Mouse (Mus musculus) testis, adult 2 months (tissue): ENCODE results near the gene Cdh23. TPM values are rescaled to one million over a fixed set of nuclear protein-coding genes. Genes with fewer than 3 reads are reported as not detected.

Source experiments
- H3K27ac ChIP-seq: fragments of 200-500 bp; 2 replicates; pipeline ENCODE4 v1.5.1; 2012; ENCODE audit warnings: low read depth, low read length; ENCODE audit not compliant: control insufficient read depth, insufficient read depth
- H3K27me3 ChIP-seq: fragments of 200-500 bp; 2 replicates; pipeline ENCODE4 v1.6.1; 2012; ENCODE audit warnings: mild to moderate bottlenecking, low read length, moderate library complexity; ENCODE audit not compliant: control insufficient read depth, insufficient read depth
- H3K36me3 ChIP-seq: fragments of 200-500 bp; 2 replicates; pipeline ENCODE4 v1.6.1; 2012; ENCODE audit warnings: mild to moderate bottlenecking, low read length; ENCODE audit not compliant: control insufficient read depth, insufficient read depth
- H3K4me1 ChIP-seq: fragments of 200-500 bp; 2 replicates; pipeline ENCODE4 v1.6.1; 2012; ENCODE audit warnings: low read length; ENCODE audit not compliant: control insufficient read depth, insufficient read depth
- H3K4me3 ChIP-seq: fragments of 200-500 bp; 2 replicates; pipeline ENCODE4 v1.5.1; 2012; ENCODE audit warnings: low read depth, mild to moderate bottlenecking, low read length, moderate library complexity, mixed read lengths; ENCODE audit not compliant: control insufficient read depth
- CTCF ChIP-seq: fragments of 200-500 bp; IDR thresholded peaks from 2 replicates; pipeline ENCODE4 v1.5.1; 2012; ENCODE audit warnings: low read depth, mild to moderate bottlenecking, inconsistent platforms, low read length, moderate library complexity; ENCODE audit not compliant: control insufficient read depth, insufficient read depth, insufficient replicate concordance
- POLR2A ChIP-seq: fragments of 200-500 bp; IDR thresholded peaks from 2 replicates; pipeline ENCODE4 v1.6.1; 2012; ENCODE audit warnings: low read depth, mild to moderate bottlenecking, inconsistent platforms, low read length, moderate library complexity; ENCODE audit not compliant: control insufficient read depth
- polyA plus RNA-seq: library from polyadenylated mRNA; depleted of rRNA; stranded (reverse); fragments of >200 nt; gene quantifications from 2 replicates; pipeline ENCODE4 v1.2.3, GENCODE M21; 2012

The Cdh23 gene
- polyA plus RNA-seq, 1 experiment, result 34.4 TPM

DNA sequence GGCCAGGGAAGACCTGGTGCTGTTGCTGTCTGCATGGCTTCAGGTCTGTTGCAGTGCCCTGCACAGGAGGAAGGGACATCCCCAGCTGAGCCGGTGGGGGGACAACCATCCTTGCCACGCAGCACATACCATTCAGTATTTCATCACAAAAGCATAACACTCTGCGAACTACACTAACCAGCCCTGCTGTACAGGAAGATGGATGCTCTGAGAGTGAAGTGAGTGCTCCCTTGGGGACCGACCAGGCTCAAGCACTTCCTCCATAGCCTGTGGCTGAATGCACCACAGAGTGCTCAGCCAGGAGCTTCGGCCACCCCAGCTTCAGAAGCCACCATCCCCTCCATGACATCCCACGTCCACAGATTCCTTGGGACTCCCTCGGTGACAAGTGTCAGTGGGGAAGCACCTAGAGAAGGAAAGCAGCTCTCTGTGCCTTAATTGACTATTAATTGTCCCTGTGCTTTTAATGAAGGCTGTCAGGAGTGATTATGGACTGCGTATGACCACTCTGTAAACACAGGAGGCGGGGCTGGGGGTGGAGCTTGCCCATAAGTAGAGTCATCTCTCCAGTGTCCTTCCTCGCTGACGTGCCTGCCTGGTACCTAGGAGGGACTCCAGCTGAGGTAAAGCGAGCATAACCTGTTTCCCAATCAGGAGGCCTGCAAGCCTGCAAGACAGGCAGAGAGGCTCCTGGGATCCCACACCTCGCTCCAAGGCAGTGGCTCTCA is 60.6 kb downstream of the Cdh23 start:
- no peaks in the 10 kb centered on the region for H3K36me3 ChIP-seq
- H3K27ac ChIP-seq, result no peak overlapping the region
- H3K27me3 ChIP-seq, result no peaks in the 10 kb centered on the region
- no peak for TF ChIP-seq POLR2A
- TF ChIP-seq CTCF, result no peak
- H3K4me1 ChIP-seq, result no peaks in the 10 kb centered on the region
- H3K4me3 ChIP-seq, result no peak overlapping the region

DNA sequence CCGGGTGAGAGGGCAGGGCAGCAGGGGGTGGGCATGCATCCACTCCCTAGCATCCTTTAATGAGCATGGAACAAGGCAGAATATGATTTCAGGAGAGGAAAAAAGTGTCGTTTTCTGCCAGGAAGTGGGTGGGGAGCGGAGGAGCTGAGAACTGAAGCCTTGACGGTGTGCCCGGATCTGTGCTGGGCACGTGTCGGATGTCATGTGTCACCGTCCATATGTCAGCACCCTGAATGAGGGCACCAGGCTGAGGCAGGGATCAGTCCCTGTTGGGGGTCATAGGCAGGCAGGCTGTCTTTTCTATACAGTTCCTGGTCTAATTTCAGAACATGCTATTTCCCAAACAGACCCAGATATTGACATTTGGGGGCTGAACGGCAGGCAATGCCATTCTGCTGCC is 61.9 kb downstream of the Cdh23 start:
- TF ChIP-seq CTCF (no peak), POLR2A (no peak)
- no peak overlapping the region for H3K27ac ChIP-seq
- H3K36me3 ChIP-seq, result no peaks in the 10 kb centered on the region
- H3K4me3 ChIP-seq, result no peak overlapping the region
- no peaks in the 10 kb centered on the region for H3K27me3 ChIP-seq
- no peaks in the 10 kb centered on the region for H3K4me1 ChIP-seq

DNA sequence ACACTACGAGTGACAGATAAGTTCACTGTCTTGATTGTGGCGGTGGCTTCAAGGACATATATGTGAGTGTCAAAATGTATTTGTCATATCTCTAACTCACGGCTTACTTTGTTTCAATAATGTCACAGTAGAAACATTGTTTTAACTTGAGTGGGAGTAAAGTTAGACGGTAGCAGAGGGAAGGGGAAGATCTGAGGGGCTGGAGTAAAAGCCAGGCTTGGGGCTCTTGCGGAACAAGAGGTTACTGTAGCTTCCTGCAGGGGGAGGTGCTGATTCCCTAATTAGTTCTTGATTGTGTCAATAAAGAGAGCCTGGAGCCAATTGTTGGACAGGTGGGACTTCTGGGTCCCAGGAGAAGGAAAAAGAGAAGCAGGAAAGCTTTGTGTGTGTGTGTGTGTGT is 70.2 kb downstream of the Cdh23 start:
- TF ChIP-seq CTCF, result no peak
- no peak for TF ChIP-seq POLR2A
- no peaks in the 10 kb centered on the region for H3K36me3 ChIP-seq
- no peak overlapping the region for H3K4me3 ChIP-seq
- peaks cover 4% of the 10 kb centered on the region for H3K4me1 ChIP-seq
- H3K27ac ChIP-seq, result peak overlapping the region; percentile 19; the same call in 1 of the 2 replicates
- no peaks in the 10 kb centered on the region for H3K27me3 ChIP-seq

DNA sequence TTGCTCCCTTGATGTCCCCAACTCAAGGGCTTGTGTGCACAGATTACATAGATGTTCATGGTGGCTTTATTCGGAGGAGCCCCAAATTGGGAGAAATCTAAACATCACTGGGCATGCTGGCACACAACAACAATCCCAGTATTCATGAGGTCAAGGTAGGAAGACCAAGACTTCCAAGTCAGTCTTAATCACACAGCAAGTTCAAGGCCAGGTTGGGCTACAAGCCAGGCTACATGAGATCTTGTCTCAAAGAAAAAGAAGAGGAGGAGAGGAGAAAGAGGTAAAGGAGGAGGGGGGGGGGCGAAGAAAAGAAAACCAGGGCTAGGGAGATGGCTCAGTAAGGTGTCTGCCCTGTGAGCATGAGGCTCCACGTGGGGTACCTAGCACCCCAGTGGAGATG is 70.8 kb downstream of the Cdh23 start:
- TF ChIP-seq CTCF (no peak), POLR2A (no peak)
- no peak overlapping the region for H3K27ac ChIP-seq
- peaks cover 4% of the 10 kb centered on the region for H3K4me1 ChIP-seq

DNA sequence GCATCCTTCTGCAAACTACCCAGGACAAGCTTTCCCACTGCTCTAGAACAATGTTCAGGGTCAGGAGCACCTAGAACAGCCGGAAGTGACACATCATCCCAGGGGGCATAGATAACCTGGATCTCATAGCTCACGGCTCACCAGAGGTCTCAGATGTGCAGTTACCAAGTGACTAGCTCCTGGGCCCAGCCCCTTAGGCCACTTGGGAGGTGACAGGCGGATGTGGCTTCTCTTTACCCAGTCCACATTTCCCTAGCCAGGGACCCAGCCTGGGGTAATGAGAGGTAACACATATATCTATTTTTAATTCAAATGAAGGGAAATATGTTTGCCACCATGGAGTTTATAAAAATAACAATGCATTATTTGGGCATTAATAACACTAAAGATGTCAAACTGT is 71.3 kb downstream of the Cdh23 start:
- TF ChIP-seq CTCF (no peak), POLR2A (no peak)
- Histone ChIP-seq H3K27ac (no peak overlapping the region), H3K36me3 (no peaks in the 10 kb centered on the region), H3K27me3 (no peaks in the 10 kb centered on the region), H3K4me3 (no peak overlapping the region), H3K4me1 (peaks cover 4% of the 10 kb centered on the region)

More for the DNA sequence above, 70.8 kb downstream of the Cdh23 start:
- H3K4me3 ChIP-seq, result no peak overlapping the region
- H3K27me3 ChIP-seq, result no peaks in the 10 kb centered on the region
- no peaks in the 10 kb centered on the region for H3K36me3 ChIP-seq

DNA sequence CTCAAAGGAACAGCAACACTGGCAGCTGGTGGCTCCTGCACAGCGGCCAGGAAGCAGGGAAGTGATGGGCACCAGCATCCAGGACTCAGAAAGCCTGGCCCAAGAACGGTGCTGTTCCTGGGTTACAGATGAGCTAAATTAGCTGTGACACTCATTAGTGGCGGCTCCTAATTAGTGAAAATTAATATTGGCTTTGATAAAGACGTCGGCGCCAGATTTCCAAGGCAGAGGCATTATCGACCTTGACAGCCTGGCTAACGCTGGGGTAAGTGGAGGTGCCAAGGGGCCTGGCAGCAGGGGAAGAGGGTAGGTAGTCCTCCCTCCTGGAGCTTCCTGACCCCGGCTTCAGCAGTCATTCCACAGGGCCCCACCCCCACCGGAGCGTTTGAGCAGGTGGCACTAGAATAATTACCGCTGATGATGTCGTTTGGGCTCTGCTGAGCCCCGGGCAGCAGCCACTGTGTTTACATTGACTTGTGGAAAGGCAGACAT is 72.0 kb downstream of the Cdh23 start:
- no peak for TF ChIP-seq POLR2A
- no peak for TF ChIP-seq CTCF
- H3K27ac ChIP-seq, result no peak overlapping the region
- peaks cover 4% of the 10 kb centered on the region for H3K4me1 ChIP-seq
- no peaks in the 10 kb centered on the region for H3K27me3 ChIP-seq
- H3K36me3 ChIP-seq, result no peaks in the 10 kb centered on the region
- H3K4me3 ChIP-seq, result no peak overlapping the region

DNA sequence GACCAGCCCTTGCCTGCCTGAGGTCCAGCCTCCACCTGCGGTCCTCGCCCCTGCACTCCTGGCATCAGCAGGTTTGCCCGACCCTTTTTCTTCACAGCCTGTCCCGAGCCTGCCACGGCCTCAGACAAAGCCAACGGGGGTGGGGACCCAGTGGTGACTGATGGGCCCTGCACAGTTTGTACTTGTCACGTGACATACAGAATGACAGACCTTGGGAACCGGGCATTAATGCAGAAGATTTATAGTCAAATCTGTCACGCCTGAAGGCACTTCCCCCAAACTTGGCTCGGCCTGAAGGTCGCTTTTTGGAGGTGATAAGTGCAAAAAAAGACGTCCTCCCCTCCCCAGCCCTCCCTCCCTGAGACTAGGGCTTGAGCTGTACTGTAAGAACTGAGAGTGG is 73.5 kb downstream of the Cdh23 start:
- Histone ChIP-seq H3K27me3 (no peaks in the 10 kb centered on the region), H3K27ac (no peak overlapping the region)
- no peak for TF ChIP-seq POLR2A
- no peak for TF ChIP-seq CTCF

More for the DNA sequence above, 73.5 kb downstream of the Cdh23 start:
- Histone ChIP-seq H3K4me1 (peaks cover 4% of the 10 kb centered on the region), H3K4me3 (no peak overlapping the region), H3K36me3 (no peaks in the 10 kb centered on the region)
